Mouse (Mus musculus): ENCODE measurements around the gene Nsdhl.

Gene Nsdhl

DNA sequence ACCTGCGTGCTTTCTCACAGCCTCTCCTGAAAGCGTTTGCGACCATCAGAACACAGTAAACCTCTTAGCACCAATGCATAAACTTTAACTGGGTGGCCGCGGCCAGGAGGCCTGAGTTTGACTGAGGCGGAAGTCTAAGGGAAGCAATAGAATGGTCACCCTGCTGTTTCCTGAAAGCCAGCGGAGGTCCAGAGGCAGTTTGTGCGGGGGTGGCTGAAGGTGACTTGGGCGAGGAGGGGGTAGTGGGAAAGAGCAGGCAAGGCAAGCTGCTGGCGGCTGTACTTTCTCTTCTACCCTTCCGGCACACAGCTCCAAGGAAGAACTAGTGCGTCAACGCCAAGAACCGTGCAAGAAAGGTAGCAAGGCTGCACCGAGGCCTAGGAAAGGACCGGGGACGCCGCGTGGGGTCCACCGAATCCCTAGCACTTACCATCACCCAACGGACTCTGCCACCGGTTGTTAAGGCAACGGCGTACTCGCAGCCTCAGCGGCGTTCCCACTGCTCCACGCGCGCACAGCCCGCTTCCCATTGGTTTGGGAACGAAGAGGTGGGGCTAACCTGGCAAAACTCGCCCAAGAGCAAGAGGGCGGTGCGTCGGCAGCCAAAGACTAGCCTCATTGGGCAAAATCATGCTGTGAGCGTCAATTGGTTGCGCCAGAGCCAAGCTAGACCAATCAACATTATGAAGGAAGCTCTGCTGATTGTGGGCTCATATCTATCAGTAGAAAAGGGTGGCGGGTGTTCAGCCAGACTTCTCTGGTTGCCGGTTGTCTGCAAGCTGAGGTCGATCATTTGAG, at the start of gene Nsdhl, which contains the start of gene Cetn2:
Nsdhl (plus strand) TSS at position 674 of the 798 bp plus-strand sequence.
Cetn2 (minus strand) TSS at position 528 of the 798 bp plus-strand sequence.
- DNase-seq (ENCODE audit: low read depth, low spot score) = peak; percentile 81

- no peak for DNase-seq (ENCODE audit: low read depth, low spot score)
Measured at GRCm38 (mm10) chrX:72895388-72896054, 22.8 kb upstream of the Nsdhl start.

GRCm38 (mm10) chrX:72896055-72896437, 22.3 kb upstream of the Nsdhl start:
- no peak for DNase-seq (ENCODE audit: low read depth, low spot score)

DNA sequence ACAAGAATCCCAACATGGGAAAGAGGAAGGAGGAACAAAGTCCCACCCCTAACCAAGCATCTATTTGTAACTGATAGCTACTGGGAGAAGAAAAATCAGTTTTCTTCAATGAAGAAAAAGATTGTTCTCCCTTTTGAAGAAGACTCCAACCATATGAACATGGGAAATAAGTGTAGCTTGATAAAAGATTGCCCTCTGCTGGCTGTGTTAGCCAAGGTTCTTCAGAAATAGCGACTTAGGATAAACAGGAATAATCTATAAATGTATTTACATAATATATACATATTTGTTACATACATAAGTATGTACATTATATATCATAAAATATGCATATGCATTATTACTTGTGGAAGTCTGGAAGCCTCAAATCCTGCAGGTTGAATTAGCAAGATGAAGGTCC, 15.8 kb upstream of the Nsdhl start:
- DNase-seq (ENCODE audit: low read depth, low spot score) = no peak

DNA sequence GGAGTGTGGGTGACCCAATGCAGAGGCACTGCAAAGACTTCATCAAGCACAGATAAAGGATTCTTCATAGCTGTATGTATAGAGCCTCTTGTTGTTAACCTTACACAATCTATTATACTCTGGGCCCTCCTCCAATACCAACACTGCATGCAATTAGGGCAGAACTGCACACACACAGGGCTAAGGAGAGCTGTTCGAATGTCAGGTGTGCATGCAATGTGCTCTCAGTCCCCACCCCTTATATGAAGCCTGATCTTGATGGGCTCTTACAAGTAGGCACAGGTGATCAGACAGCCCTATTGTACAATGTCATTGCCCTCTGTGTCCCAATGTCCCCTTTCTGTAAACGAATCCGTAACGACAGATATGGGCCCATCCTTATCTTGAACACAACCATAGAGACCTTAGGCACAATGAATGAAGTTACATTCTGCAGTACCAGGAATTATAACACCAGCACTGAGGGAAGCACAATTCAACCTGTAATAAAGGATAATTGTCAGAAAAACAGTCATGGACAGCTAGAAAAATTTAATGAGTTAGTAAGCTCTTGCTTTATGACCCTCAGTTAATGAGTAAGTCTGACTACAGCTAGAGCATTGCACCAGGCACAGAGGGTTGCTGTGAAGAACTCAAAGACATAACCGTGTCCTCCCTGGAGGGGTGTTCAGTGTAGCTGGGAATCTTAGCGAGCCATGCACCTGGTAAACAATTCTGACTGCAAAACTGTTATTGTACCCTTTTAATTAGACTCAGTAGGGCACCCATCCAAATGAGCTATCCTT, 10.5 kb upstream of the Nsdhl start:
- DNase-seq (ENCODE audit: low read depth, low spot score) = no peak

DNA sequence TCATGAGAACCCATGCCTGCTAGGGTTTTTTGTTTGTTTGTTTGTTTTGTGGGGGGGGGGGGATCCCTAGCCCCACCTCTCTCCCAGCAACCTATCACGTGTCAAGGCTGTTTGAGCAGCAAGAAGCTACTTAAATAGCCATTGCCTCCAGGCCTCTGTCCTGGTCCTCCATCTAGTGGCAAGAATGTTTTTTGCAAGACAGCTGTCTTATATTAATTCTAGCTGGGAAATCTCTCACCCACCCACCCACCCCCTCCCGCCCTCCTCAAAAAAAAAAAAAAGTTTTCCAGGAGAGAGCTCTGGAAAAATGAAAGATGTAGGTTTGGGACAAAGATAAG, 10.0 kb upstream of the Nsdhl start:
- DNase-seq (ENCODE audit: low read depth, low spot score) = no peak

- DNase-seq (ENCODE audit: low read depth, low spot score) = no peak
Measured at GRCm38 (mm10) chrX:72911611-72912010, 6.7 kb upstream of the Nsdhl start.

GRCm38 (mm10) chrX:72918682-72919059, 314 bp downstream of the Nsdhl start:
- no peak for DNase-seq (ENCODE audit: low read depth, low spot score)

GRCm38 (mm10) chrX:72921391-72921790, 3.0 kb downstream of the Nsdhl start:
- no peak for DNase-seq (ENCODE audit: low read depth, low spot score)

DNA sequence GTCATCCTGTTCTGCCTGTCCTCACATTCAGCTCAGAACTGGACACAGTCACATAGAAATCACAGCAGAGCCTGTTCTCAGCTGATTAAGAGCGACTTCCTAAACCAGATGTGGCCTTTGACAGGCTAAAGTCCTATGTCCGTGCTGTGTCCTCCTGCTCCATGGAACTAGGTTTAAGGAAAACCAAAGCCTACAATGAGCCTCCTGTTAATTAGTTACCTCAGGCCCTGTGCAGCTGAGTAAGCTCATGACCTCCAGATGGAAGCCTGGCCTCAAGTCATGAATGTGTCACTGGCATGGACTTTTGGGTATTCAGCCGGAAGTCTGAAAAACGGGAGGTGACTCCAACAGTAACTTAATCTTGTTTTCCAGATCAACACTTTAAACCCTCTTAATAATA, 35.1 kb downstream of the Nsdhl start:
- no peak for DNase-seq (ENCODE audit: low read depth, low spot score)

DNA sequence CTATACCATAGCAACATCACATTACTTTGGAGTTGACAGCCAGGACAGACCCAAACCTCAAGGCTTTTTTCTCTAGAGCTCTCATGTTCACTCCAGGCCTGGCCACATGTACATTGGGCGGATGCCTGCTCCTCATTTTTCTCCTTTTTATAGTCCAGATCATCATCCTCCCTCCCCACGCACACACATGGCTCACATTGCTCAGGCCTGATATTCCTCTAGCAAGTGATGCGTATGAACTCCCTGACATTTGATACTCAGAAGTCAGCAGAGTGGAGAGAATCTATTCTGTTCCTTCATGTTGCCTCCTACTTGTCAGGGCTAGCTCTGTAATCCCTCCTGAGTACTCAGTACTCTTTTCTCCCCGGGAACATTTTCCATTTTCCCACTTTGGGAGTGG, 38.1 kb downstream of the Nsdhl start:
- no peak for DNase-seq (ENCODE audit: low read depth, low spot score)

GRCm38 (mm10) chrX:72960431-72960830, 42.1 kb downstream of the Nsdhl start:
- no peak for DNase-seq (ENCODE audit: low read depth, low spot score)

DNA sequence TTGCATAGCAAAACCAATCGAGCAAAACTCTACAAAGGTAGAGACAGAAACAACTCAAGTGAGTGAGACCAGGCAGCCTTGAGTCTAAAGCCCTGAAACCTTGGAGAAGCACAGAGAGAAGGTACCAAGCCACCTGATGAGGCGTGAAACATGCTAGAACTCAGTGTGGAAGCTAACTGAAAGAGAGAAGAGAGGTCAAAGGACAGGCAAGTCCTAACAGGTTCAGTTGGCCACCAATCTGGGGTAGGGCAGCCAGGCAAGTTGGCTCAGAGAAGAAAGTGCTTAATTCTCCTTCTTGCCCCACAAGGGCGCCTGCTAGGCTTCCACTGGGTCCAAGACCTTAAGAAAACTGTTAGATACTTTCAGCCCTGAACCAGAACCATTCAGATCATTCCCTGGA, 43.2 kb downstream of the Nsdhl start:
- no peak for DNase-seq (ENCODE audit: low read depth, low spot score)

- DNase-seq (ENCODE audit: low read depth, low spot score) = no peak
Measured at GRCm38 (mm10) chrX:72962743-72963142, 44.4 kb downstream of the Nsdhl start.

DNA sequence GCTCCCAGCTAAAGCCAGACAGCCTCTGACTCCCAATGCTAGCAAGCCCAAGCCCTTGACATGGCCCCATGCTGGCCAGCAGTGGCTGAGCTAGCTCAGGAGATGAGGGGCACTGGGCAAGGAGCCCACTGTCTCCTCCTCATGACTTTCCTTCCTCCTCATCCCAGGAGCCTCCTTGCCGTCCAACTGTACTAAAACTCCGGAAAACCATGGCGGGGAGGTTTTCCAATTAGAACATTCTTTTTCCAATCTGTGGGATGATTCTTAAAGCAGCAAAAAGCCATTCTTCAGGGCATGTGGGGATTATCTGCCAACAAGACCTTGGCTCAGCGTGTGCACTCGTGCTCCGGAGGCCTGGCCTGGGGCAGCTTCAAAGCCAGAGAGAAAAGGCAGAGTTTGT, 64.5 kb downstream of the Nsdhl start:
- DNase-seq (ENCODE audit: low read depth, low spot score) = no peak

DNA sequence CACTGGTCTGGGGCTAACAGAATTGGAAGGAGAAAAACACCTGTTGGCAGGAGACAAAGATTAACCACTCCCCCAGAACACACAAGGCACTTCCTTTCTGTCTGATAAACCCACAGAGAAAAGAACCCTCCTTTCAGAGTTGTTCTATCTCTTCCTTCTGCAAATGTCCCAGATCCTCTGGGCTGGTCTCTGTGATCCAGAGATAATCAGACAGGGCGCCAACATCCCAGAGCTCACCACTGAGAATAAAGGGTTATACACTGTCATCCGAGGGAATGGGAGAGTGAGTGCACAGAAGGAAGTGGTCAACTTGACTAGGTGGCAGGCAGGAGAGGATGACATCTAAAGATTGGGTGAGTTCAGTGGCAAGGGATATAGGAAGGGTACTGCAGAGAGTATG, 67.2 kb downstream of the Nsdhl start:
- DNase-seq (ENCODE audit: low read depth, low spot score) = no peak

- no peak for DNase-seq (ENCODE audit: low read depth, low spot score)
Measured at GRCm38 (mm10) chrX:72986841-72987519, 68.6 kb downstream of the Nsdhl start, which contains the start of gene Zfp185. Gene Zfp185, plus strand, starts transcription at chrX:72987339.

GRCm38 (mm10) chrX:72987520-72987905, 69.2 kb downstream of the Nsdhl start:
- DNase-seq (ENCODE audit: low read depth, low spot score) = no peak

DNA sequence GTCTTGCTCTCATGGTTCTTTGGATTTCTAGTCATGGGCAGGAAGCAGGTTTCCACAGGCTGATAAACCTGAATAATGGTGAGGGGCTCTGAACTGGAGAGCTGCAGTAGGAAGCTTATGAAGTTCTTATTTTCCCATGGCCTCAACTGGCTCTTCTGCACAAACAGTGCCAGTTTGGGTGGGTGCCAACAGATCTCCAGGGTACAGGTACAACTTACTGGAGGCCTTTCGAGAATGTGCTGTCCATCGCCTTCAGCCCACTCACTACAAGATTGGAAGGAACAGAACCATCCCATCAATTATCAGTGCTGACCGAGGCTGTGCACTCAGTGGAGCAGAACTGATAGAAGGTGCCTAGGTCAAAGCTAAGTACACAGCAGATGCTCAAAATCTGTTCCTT, 70.1 kb downstream of the Nsdhl start:
- DNase-seq (ENCODE audit: low read depth, low spot score) = no peak

DNA sequence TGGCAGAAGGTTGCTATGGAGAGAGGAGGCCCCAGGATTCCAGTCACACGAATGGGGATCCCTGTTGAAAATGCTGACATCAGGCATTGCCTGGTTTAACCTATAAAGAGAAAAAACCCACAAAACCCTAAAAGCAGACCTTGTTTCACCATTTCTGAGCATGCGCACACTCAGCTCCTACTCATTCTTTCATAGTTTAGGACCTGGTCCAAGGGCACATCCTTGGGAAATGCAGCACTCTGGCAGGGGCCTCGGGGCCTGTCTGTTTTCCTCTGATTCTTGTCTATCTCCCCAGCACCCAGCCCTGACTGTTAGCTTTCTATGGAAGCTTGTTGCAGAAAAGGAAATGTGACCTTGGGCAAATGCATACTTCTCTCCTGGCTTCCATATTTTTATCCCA, 72.2 kb downstream of the Nsdhl start:
- no peak for DNase-seq (ENCODE audit: low read depth, low spot score)

DNA sequence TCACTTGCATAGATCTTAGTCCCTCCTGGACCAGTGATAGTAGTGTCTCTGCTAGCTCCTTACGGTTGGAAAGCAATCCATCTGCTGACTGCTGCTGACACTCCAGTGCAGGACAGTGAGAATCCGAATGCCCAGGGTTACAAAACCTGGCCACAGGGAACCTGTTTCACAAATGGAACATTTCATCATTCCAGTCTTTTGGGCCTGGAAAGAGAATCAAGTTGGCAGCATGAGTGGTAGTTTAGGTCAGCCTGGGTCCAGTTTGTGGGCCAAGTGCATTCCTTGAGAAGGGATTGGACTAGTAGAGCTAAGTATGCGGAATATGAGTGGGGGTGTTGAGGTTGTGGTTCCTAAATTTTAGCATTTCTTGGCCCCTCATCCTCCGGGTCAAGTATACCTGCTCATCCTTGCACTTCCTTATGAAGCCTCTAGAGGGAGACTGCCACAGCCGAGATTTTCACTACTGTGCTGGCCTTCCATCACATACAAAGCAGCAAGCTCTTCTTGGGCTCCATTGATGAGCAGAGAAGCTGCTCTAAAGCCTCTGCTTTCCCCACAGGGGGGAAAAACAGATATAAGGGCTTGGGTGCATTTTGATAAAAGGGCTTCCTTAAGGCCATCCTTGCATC, 74.0 kb downstream of the Nsdhl start:
- DNase-seq (ENCODE audit: low read depth, low spot score) = no peak
